Mouse (Mus musculus) MEL-GATA-1-ER (cell line): Measurements from ENCODE around the gene Rin2.
"Not testable (repeated sequence)": the region's sequence is repeated elsewhere in the genome, so short reads cannot be mapped to it uniquely, and the experiment has no call there.

ENCODE experiments used
- DNase-seq: peaks from one replicate; pipeline ENCODE4 v3.0.0-alpha.2; 2012; ENCODE audit warnings: low read depth; ENCODE audit errors: extremely low read depth

Gene Rin2

GRCm38 (mm10) chr2:145683536-145683935, 8.5 kb downstream of the Rin2 start:
- no peak for DNase-seq

DNA sequence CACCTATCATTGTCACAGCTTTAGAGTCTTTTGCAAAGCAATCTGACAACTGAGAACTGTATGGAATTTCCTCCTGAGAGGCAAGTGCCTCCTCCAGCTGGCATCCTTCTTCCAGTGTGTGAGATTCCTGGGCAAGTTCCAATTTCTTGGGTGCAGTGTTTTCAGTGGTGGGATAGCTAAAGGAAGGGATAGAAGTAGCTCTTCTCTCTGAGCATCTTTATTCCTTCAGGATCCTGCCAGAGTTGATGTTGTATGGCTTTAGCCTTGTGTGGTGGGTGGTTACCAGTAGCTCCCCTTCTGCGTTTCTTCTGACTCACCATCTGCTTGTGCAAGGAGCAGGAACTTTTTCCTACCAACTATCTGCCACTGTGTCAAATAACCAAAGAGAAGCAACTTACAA, 9.1 kb downstream of the Rin2 start:
- no peak for DNase-seq

DNA sequence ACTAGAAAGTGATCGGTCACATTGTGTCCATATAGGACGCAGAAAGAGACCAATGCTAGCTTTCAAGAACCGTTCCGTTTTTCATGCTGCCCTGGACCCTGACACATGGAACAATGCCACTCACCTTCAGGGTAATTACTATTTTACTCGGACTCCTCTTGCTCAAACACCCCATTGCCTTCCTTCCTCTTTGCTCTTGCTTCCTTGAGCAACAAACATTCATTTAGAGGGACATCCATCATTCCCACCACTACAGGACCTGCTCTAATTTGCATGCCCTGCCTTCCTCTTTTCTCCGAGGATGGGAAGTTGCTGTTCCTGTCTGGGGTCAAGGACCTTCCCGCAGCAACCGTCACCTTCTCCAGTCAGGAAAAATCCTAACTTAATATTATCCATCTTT, 9.9 kb downstream of the Rin2 start:
- no peak for DNase-seq

DNA sequence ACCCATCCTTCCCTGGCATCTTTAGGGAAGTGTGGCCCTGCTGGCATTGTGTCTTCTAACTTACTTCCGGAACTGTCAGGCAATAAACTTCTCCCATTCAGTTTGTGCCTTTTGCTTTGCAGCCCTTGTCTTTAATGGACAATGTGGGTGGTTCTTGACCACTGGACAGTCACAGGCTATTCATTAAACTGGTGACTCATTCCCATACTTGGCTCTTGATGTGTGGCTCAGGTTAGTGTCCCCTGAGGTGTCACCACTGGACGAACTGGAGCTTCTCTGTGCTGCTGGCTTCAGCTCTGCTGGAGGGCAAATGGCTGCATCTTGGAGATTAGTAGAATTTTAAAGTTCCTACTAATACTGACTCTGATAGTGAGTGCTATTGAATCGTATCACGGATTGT, 11.0 kb downstream of the Rin2 start:
- DNase-seq = no peak

GRCm38 (mm10) chr2:145691367-145692009, 16.5 kb downstream of the Rin2 start:
- DNase-seq = no peak

DNA sequence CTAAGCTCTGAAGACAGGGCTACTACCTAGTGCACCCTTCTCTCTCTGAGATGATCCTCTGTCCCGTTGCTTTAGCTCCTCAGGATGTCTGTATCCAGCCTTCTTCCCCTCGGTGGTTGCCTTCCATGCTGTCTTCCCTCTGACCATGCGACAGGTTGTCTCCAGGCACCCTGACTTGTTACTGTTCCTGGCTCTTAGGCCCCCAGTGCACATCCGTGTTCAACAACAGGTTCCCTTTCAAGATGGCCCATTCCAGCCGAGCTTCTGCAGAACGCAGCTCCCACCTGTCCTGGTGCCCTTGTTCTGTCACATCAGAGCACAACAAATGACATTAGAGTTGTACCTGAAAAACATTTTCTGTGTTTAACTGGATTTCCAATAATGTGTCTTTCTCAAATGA, 22.1 kb downstream of the Rin2 start:
- no peak for DNase-seq

DNA sequence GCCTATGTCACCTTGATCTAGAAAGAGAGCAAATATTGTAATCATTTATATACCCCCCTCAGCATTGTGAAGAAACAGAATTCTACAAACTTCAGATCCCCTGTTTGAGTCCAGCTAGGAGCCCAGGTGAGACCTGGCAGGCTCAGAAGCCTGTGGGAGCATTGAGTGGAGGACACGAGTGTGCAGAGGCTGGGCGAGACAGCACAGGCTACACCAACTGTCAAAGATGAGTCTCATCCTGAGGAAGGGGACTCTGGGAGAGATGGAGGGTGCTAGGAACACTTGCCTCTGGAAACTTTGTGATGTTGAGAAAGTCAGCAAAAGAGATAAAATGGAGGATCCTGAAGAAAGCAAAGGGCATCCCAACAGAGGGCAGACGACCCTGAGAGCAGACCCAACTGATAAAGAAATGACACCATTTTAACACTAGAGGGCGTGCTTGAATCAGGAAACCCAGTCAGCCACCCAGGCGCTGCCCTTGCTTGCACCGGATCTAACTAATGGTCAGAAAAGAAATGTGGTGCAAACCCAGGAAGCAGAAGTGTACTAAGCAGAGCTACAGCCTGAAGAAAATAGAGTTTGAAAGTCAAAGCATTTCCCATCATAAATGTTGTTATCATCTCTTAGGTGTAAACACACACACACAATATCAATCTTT, 24.5 kb downstream of the Rin2 start:
- DNase-seq = no peak

- DNase-seq = no peak
These were observed 25.4 kb downstream of the Rin2 start for GRCm38 (mm10) chr2:145700237-145700985.

- DNase-seq = no peak
These were observed 26.8 kb downstream of the Rin2 start for GRCm38 (mm10) chr2:145701605-145702335.

DNA sequence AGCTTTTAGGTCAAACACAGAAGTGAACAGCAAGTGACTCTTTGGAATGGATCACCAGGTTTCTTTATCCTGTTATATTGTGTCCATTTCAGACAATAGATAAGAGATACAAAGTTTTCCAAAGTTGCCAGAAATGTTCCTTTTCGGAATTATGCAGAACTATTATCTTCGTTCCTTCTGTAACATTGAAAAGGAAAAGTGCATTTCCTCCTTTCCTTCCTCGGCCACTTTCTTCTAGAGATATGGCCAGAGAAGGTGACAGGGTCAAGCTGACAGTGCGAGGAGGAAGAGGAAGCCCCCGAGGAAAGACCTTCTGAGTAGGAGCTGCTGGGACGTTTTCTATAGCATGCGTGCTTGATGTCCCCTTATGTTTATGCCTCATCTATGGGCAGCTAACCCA, 29.7 kb downstream of the Rin2 start:
- no peak for DNase-seq

- DNase-seq = no peak
These were observed 34.8 kb downstream of the Rin2 start for GRCm38 (mm10) chr2:145709727-145710389.

DNA sequence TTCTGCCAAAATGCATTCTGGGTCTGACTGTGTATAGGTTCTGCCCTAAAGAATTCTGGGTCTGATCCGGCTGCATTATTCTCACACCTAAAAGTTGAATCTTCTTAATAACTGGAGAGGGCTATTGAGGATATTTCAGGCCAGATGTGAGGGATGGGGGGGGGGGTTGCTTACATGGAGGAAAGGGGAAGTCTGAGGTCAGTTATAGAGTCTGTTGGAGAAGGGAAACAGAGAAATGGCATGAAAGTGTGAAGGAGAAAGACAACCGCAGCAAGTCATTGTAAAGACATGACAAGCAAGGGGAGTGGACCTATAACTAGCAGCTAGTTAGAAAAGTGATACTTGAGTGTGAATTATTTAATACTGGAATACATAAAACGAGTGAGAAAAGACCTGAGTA, 36.5 kb downstream of the Rin2 start:
- no peak for DNase-seq

- DNase-seq = no peak
These were observed 37.0 kb downstream of the Rin2 start for GRCm38 (mm10) chr2:145712026-145712425.

DNA sequence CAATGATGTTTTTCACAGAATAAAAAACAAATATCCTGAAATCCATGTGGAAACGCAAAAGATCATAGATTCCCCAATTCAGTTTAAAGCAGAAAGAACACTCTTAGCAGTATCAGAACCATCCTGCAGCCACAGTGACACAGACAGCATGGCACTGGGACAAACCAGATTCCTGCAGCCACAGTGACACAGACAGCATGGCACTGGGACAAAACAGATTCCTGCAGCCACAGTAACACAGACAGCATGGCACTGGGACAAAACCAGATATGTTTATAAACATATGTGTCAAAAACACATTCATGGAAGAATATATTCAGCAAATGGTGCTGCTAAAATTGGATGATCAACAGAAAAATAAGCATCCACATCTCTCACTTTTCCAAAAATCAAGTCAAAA, 42.5 kb downstream of the Rin2 start:
- DNase-seq = no peak

DNA sequence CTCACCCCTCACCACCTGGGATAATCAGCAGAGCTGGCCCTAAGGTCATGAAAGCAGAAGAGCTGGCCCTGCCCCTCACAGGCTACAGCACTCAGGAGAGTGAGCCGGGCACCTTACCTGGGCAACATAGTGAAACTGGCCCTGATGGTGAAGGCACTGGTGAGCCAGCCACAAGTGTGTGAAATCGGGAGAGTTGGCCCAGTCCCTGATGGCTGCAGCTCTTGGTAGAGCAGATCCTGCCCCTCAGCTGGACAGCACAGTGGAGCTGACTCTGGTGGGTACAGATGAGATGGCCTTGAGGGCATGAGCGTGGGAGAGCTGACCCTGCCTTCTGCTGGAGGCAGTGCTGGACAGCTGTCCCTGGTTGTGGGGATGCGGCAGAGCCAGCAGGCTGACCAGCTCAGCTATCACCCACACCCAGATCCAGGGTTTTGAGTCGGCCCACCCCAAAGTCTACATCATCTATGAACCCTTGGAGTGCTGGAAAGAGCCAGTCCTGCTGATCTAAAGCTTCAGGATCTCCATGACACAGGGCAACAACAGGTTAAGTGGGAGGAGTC, 43.7 kb downstream of the Rin2 start:
- no peak for DNase-seq

DNA sequence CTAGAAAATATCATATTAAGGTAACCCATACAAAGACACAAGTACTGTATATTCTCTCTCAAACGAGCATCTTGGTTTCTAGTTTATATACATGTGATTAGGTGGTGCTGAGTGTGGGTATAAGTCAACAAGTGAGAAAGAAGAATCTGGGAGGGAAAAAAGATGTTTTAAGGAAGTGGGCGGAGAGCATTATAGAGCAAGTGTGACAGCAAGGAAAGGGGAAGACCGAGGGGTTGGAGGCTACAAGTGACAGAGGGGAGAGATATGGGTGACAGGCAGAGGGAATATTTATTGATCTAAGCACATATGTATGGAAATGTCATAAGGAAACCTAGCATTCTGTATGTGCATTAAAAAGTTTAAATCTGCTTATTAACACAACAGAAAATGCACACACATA, 45.1 kb downstream of the Rin2 start:
- DNase-seq = no peak

GRCm38 (mm10) chr2:145720743-145721142, 45.7 kb downstream of the Rin2 start:
- DNase-seq = no peak

- DNase-seq = not testable (repeated sequence)
These were observed 47.3 kb downstream of the Rin2 start for GRCm38 (mm10) chr2:145722304-145722703.

GRCm38 (mm10) chr2:145724288-145724687, 49.3 kb downstream of the Rin2 start:
- DNase-seq = no peak

GRCm38 (mm10) chr2:145729414-145729813, 54.4 kb downstream of the Rin2 start:
- no peak for DNase-seq
